Mouse (Mus musculus) kidney, adult 2 months (tissue): ENCODE data around the gene Efna2. TPM values are rescaled to one million over a fixed set of nuclear protein-coding genes. Genes with fewer than 3 reads are reported as not detected.

Experiments used
- DNase-seq: peaks from one replicate; pipeline ENCODE4 v3.0.0; 2021
- H3K27ac ChIP-seq: fragments of 200-500 bp; 2 replicates; pipeline ENCODE4 v1.5.1; 2012; ENCODE audit warnings: low read depth, low read length, control low read depth, inconsistent platforms; ENCODE audit not compliant: insufficient read depth
- H3K27me3 ChIP-seq: fragments of 200-500 bp; replicated peaks from 2 replicates; pipeline ENCODE4 v1.6.1; 2012; ENCODE audit warnings: mild to moderate bottlenecking, moderate library complexity, low read length, inconsistent platforms; ENCODE audit not compliant: control insufficient read depth, insufficient read depth
- H3K36me3 ChIP-seq: fragments of 200-500 bp; 2 replicates; pipeline ENCODE4 v1.6.1; 2012; ENCODE audit warnings: mild to moderate bottlenecking, moderate library complexity, low read length, inconsistent platforms; ENCODE audit not compliant: control insufficient read depth, insufficient read depth
- H3K4me1 ChIP-seq: fragments of 200-500 bp; 2 replicates; pipeline ENCODE4 v1.6.1; 2011; ENCODE audit warnings: low read length; ENCODE audit not compliant: control insufficient read depth, insufficient read depth
- H3K4me3 ChIP-seq: fragments of 200-500 bp; 2 replicates; pipeline ENCODE4 v1.5.1; 2011; ENCODE audit warnings: mild to moderate bottlenecking, low read depth, low read length, control low read depth; ENCODE audit not compliant: insufficient read depth
- CTCF ChIP-seq: fragments of 200-500 bp; conservative IDR thresholded peaks from 2 replicates; pipeline ENCODE4 v1.5.1; 2011; ENCODE audit warnings: low read depth, mild to moderate bottlenecking, control low read depth, low read length, moderate library complexity, mixed read lengths; ENCODE audit not compliant: insufficient read depth, insufficient read length
- POLR2A ChIP-seq: fragments of 200-500 bp; IDR thresholded peaks from one replicate; pipeline ENCODE4 v1.6.1; 2011; ENCODE audit warnings: low read depth, low read length, control low read depth
- WGBS: fragments of 180-500 bp; shearing (Covaris S2); methylation state at CpG from one replicate; pipeline ENCODE4 v1.1.7; 2018; 5-methylcytosine and 5-hydroxymethylcytosine counted together
- polyA plus RNA-seq: library from polyadenylated mRNA; depleted of rRNA; stranded (reverse); fragments of >200 nt; gene quantifications from 2 replicates; pipeline ENCODE4 v1.2.3, GENCODE M21; 2012

The Efna2 gene
- polyA plus RNA-seq, 1 experiment, result 1.5 TPM

- Histone ChIP-seq H3K36me3 (peaks cover 24% of the 10 kb centered on the region), H3K4me1 (peaks cover 34% of the 10 kb centered on the region), H3K4me3 (peak overlapping the region; percentile 55), H3K27me3 (no peaks in the 10 kb centered on the region), H3K27ac (peak overlapping the region; percentile 95)
- 5% methylated on average over 15 of the region's 15 CpGs for WGBS
- no peak for TF ChIP-seq CTCF
- TF ChIP-seq POLR2A, result no peak
- DNase-seq, result peak; percentile 89
Observed at GRCm38 (mm10) chr10:80152071-80152872, 27.0 kb upstream of the Efna2 start.

- H3K36me3 ChIP-seq, result peaks cover 24% of the 10 kb centered on the region
- no peak for TF ChIP-seq CTCF
- no peak for TF ChIP-seq POLR2A
- peaks cover 30% of the 10 kb centered on the region for H3K4me1 ChIP-seq
- H3K27ac ChIP-seq, result peak overlapping the region; percentile 95
- DNase-seq, result peak; percentile 89
- H3K4me3 ChIP-seq, result peak overlapping the region; percentile 55
- no peaks in the 10 kb centered on the region for H3K27me3 ChIP-seq
- 3% methylated on average over 3 of the region's 3 CpGs for WGBS
Observed at GRCm38 (mm10) chr10:80152873-80153260, 26.4 kb upstream of the Efna2 start.

- Histone ChIP-seq H3K4me1 (peaks cover 33% of the 10 kb centered on the region), H3K4me3 (0 out of 2 replicates have a peak overlapping the region, but pooled peaks have one; percentile 4), H3K27ac (peak overlapping the region; percentile 95), H3K36me3 (peaks cover 24% of the 10 kb centered on the region), H3K27me3 (no peaks in the 10 kb centered on the region)
- DNase-seq, result peak; percentile 82
- 46% methylated on average over 19 of the region's 19 CpGs for WGBS
- TF ChIP-seq CTCF, result no peak
- no peak for TF ChIP-seq POLR2A
Observed at GRCm38 (mm10) chr10:80153713-80154112, 25.6 kb upstream of the Efna2 start.

- no peak for DNase-seq
- no peak overlapping the region for H3K4me3 ChIP-seq
- peaks cover 24% of the 10 kb centered on the region for H3K36me3 ChIP-seq
- 73% methylated on average over 7 of the region's 7 CpGs for WGBS
- no peaks in the 10 kb centered on the region for H3K27me3 ChIP-seq
- TF ChIP-seq CTCF (no peak), POLR2A (no peak)
- peaks cover 40% of the 10 kb centered on the region for H3K4me1 ChIP-seq
- H3K27ac ChIP-seq, result no peak overlapping the region
Observed at GRCm38 (mm10) chr10:80154384-80154783, 24.9 kb upstream of the Efna2 start.

- peaks cover 21% of the 10 kb centered on the region for H3K36me3 ChIP-seq
- WGBS, result 16% methylated on average over 1 of the region's 1 CpGs
- H3K4me1 ChIP-seq, result peaks cover 45% of the 10 kb centered on the region
- TF ChIP-seq CTCF, result no peak
- TF ChIP-seq POLR2A, result no peak
- H3K27ac ChIP-seq, result no peak overlapping the region
- no peak overlapping the region for H3K4me3 ChIP-seq
- no peak for DNase-seq
- no peaks in the 10 kb centered on the region for H3K27me3 ChIP-seq
Observed at GRCm38 (mm10) chr10:80155277-80155676, 24.0 kb upstream of the Efna2 start.

GRCm38 (mm10) chr10:80156002-80156751 is 23.1 kb upstream of the Efna2 start:
- Histone ChIP-seq H3K27ac (peak overlapping the region; percentile 59), H3K4me1 (peaks cover 49% of the 10 kb centered on the region), H3K4me3 (no peak overlapping the region), H3K36me3 (peaks cover 18% of the 10 kb centered on the region), H3K27me3 (no peaks in the 10 kb centered on the region)
- no peak for TF ChIP-seq CTCF
- TF ChIP-seq POLR2A, result no peak
- peak; percentile 17 for DNase-seq
- 62% methylated on average over 29 of the region's 29 CpGs for WGBS

GRCm38 (mm10) chr10:80156752-80157053 is 22.6 kb upstream of the Efna2 start:
- no peak overlapping the region for H3K4me3 ChIP-seq

More at GRCm38 (mm10) chr10:80156752-80157053, 22.6 kb upstream of the Efna2 start:
- WGBS, result 40% methylated on average over 7 of the region's 7 CpGs
- Histone ChIP-seq H3K36me3 (peaks cover 18% of the 10 kb centered on the region), H3K27me3 (no peaks in the 10 kb centered on the region), H3K27ac (peak overlapping the region; percentile 59), H3K4me1 (peaks cover 52% of the 10 kb centered on the region)
- TF ChIP-seq CTCF (no peak), POLR2A (no peak)
- peak; percentile 76 for DNase-seq
